Mouse (Mus musculus) G1E-ER4 (cell line): ENCODE data around the gene D8Ertd738e. TPM values are rescaled to one million over a fixed set of nuclear protein-coding genes. Genes with fewer than 3 reads are reported as not detected.

Source experiments
- GATA1 ChIP-seq: IDR thresholded peaks from one replicate; pipeline ENCODE4 v1.8.0; 2012; ENCODE audit warnings: low read length, inconsistent platforms
- polyA plus RNA-seq: library from polyadenylated mRNA; stranded (reverse); fragments of >175 nt; gene quantifications from 2 replicates; pipeline ENCODE4 v1.2.3, GENCODE M21; 2012

Gene D8Ertd738e
- polyA plus RNA-seq, result 251 and 389 TPM in 2 replicates

DNA sequence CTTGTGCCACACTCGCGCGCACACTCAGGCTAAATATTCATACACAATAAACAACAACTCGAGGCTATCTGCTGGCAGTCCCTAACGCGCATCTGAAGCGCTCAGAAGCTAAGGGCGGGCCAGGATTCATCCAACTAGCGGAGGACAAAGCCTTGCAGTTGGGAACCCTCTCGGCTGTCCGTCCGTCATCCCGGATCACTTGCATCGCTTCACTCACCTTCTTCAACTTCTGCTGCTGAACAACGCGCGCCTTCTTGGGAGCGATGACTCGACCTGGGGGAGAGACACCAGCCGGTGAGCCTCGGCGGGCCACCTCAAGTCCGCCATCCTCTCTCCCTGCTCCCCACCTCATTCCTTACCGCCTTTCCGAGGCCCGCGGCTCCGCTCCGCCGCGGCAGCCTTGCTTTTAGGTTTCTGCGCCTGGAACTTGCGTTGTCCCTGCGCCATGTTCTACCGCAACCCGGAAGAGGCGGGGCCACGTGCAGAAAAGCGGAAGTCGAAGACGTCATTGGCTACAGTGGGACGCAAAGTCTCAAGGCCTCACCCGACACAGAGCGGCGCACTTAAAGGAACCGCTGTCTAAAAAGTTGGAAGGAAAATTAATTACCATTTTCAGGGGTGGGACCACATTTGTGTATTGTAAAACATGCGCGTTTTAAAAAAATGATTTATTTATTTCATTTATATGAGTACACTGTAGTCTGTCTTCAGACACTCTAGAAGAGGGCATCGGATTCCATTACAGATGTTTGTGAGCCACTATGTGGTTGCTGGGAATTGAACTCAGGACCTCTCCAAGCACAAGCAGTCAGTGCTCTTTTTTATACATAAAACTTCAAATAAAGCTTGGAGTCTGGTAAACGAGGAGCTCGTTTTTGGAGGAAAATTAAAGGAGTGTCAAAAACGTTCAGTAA lies at the start of gene D8Ertd738e:
Gene D8Ertd738e, minus strand, starts transcription at position 463 of the 914 bp plus-strand sequence.
- TF ChIP-seq GATA1, result no peak

DNA sequence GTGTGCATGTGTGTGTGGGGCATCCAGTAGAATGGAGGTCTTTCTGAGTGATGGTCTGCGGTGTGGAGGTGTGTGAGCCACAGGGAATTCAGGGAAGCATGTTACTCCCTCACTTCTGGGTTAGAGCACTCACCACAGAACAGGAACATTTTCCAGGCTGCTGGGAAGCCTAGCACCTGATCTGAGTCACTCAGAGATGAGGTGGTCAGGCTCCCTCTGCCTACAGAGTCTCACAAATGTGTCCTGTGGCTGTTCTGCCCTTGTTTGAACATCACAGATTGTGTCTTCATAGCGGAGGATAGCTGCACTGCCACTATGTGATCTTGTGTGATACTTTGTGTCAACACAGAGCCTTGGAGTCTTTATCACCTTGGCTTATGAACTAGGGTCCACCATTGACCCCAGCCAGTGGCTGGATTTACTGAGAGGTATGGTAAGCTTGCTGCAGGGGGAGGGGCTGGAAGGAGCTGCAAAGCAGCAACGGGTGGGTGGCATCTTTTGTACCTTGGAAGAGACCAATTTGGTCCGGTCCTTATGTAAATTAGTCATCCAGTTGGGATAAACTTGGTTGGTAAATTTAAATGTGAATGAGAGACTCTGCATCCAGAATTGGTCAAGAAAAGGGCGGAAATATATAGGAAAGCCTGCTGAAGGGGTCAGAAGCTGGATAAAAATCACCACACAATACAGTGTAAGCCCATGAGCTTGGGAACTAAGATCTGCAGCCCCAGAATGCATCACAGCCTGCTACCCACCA lies 47.7 kb upstream of the D8Ertd738e start:
- no peak for TF ChIP-seq GATA1

DNA sequence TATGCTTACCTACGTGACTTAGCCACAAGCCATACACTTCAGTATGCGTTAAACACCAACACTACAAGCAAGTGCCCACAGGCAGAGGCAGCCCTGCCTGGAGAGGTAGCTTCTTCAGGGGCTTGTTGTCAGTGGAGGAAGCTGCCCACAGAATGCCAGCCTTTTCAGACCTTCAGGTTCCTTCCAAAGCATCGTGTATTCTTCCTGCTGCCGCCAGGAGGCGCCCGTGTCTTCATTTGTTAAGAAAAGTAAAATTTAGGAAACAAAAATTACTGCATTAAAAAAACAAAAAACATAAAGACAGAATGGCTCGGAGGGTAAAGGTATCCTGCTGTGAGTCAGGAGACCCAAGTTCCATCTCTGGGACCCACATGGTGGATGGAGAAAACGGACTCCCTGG lies 42.2 kb upstream of the D8Ertd738e start:
- no peak for TF ChIP-seq GATA1

DNA sequence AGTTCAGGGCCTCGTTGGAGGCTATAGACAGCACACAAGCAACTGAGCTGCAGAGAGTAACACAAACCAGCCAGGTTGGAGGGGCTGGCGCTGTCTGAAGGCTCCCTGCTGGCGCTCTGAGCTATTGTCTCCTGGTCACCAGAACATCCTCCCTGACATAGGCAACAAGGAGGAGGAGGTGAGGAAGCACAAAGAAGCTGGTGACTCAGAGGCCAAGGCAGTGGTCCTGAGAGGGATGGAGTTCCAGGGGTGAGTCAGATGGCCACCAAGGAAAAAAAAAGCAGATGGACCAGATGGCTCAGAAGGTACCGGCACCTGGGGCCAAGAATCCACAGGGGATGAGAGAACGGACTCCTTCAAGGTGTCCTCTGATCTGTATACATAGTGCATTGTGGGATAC lies 41.6 kb upstream of the D8Ertd738e start:
- TF ChIP-seq GATA1, result no peak

DNA sequence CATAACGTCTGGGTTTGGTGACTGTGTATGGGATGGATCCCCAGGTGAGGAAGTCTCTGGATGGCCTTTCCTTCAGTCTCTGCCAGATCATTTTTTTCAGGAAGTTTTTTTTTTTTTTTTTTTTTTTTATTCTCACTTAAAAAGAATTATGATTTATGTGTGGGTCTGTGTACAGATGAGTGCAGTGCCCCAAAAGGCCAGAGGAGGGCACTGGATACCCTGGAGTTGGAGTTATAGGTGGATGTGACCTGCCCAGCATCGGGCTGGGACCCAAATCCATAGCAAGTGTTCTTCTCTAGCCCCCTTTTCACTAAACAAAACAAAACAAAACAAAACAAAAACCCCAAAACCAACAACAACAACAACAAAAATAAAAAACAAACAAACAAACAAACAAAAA lies 39.4 kb upstream of the D8Ertd738e start:
- no peak for TF ChIP-seq GATA1

DNA sequence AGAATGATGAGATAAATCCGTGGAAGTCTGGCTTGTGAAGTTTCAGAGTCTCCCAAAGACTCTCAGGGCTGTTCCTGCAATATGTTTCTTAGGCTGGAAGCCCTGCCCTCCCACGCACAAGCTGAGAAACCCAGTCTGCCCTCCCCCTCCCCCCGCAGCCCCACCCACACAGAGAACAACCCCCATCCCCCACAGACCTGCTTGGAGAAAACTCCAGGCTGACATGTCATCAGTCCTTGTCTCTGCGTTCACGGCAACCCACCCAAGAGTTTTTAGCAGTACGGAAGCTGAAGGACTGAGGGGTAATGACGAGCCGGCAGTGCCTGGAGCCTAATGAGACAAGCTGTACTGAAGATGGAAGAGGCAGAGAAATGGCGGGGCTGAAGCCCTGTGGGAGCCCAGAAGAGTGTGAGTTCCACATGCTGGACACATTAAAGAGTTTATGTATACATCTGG lies 35.1 kb upstream of the D8Ertd738e start:
- no peak for TF ChIP-seq GATA1

DNA sequence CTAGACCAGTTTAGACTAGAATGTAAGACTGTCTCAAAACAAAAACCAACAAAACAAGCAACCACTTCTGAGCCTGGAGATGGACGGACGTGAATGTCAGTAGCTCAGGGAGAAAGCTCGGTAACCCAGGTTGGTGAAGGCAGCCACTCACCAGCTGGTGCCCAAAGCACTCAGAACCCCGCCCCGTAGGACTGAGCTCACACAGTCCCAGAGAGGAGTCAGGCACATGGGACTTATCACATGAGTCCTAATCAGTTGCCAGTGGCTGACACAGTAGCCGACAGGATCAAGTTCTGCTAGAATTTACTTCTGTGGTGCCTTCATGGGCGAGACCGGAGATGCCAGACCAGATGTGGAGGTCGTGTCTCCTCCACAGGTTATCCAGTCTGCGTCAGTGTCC lies 31.3 kb upstream of the D8Ertd738e start:
- no peak for TF ChIP-seq GATA1

DNA sequence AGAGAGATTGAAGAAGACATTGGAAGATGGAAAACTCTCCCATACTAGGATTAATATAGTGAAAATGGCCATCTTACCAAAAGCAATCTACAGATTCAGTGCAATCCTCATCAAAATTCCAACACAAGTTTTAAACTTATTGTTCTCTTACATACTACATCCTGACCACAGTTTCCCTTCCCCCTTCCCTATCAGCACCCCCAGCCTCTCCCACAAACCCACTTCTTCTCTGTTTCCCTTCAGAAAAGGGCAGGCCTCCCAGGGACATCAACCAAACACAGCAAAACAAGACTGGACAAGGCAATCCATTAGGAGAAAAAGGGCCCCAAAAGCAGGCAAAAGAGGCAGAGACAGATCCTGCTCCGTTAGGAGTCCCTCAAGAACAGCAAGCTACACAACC lies 26.9 kb upstream of the D8Ertd738e start:
- TF ChIP-seq GATA1, result no peak

DNA sequence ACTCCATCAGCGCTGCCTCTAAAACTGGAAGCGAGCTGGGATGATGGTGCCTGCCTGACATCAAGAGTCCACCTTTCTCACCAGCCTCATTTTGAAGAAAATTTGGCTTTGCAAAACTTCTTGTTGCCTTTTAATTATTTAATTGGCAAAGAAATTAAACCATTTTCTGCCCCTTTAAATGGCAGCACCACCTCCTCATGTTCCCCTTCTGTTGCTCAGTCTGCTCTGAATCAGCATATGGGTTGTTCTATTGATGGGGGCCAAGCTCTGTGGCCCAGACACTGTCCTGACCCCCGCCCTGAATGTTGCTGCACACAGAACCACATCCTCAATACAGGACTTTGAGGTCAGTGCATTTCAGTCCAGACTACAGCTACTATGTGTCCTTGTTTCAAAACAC lies 24.4 kb upstream of the D8Ertd738e start:
- TF ChIP-seq GATA1, result no peak

DNA sequence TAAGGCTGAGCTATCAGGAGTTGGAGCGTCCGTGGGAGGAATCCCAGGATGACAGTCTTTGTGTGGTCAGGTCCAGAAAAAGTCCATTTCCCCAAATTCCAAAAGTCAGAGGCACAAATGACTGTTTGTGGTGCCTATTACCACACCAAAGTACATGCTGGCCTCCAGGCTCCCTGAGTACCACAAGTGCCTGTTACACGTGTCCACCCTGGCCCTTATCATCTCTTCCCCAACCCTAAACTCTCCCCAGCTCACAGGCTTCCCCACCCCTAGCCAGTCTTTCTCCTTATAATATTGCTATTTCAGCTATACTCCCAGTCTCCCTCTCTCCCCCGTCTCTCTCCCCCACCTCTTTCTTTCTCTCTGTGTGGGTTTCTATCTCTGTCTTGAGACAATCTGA lies 22.8 kb upstream of the D8Ertd738e start:
- TF ChIP-seq GATA1, result no peak

DNA sequence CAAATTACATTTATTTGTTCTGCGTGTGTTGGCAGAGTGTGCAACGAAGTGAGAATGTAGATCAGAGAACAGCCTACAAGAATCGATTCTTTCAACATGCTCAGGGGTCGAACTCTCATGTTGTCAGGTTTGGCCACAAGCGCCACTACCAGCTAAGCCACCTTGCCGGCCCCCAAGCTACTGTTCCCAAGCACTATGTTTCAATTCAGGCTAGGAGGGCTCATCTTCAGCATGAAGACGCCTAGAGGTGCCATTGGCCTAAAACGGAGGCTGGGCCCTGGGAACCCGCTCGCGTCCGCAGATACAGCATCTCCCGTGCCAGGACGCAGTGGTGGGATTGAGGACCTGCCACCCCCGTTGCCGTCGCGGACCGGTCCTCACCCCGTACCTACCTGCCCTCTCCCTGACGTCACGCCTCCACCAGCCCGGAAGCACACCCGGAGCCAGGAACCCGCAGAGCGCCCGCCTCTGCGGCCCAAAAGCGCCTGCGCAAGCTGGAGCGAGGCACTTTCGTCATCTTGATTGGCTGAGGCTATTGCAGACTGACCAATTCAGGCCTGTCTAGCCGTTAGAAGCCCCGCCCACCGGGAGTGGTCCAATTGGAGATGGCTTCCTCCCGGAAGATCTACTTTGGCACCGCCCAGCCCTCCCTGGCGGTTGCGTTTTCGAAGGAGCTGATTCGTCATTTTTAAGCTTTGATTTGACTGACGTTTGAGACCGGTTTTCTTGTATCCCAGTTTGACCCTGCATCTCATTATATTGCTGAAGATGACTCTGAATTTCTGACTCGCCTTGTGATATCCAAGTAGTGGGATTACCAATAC lies 20.6 kb upstream of the D8Ertd738e start, which contains the start of gene Ccdc130:
Gene Ccdc130, minus strand, starts transcription at position 431 of the 824 bp plus-strand sequence.
- TF ChIP-seq GATA1, result no peak

DNA sequence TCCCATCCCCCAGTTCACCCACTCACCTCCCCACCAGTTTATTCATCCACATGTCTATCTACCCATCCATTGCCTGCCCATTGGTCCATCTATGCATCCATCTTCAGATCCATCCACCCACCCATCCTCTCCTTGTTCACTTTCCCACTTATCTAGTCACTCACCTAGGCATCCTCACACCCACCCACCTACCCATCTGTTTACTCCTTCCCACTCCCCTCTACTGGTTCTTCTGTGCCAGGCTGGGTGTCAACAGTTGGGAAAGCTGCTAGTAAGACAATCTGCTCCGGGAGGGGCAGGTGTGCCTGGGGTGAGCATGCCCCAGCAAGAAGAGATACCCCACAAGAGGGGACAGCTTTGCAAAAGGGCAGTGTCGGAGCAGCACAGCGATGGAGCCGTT lies 11.6 kb upstream of the D8Ertd738e start:
- no peak for TF ChIP-seq GATA1

DNA sequence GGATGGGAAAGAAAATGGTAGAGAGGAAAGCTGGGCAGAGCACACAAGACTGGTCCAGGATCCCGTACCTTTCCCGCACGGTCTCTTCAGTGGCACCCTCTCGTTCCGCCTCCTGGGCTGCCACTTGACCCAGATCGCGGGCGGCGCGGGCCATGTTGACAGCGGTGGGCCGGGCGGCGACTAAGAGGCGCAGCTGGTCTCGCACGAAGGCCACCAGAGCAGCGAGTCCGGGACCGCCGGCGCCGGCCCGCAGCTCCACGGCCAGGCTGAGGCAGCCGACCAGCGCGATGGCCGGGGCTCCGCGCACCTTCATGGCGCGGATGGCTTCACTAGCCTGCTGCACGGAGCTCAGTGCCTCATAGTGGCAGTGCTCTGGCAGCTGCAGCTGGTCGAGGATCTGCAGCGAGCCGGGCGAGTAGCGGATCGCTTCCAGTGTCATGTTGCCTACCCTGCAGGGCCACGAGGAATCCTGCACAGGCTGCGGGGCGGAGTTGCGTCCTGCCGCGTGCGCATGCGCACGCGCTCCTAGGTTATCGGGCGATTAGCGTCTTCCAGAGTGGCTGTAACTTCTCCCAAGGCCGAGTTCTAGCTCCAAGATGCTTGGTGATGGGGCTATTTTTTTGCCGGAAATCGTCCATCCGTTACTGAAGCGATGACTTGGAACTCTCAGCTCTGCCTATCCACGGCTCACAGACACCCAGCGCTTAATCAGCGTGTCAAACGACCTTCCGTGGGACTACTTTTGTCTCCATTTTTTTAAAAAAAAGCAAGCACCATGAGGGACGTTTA lies 7.5 kb upstream of the D8Ertd738e start, which contains the start of gene Mri1:
Gene Mri1, minus strand, starts transcription at position 505 of the 789 bp plus-strand sequence.
- TF ChIP-seq GATA1, result no peak

DNA sequence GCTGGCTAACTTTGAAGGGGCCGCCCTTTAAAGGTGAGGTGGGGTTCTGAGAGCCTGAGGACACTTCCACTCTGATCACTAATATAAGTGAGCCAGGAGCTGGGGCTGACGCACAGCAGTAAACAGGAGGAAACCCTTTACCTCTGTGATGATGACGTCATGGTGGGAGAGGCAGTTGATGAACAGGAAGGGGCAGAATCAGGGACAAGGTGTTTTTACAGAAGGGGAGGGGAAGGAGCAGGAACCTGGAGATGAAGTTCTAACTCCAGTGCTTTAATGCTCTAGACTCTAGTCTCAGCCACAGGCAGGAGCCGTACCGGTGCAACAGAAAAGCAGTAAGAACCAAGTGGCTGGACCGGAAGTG lies 6.9 kb upstream of the D8Ertd738e start:
- no peak for TF ChIP-seq GATA1

DNA sequence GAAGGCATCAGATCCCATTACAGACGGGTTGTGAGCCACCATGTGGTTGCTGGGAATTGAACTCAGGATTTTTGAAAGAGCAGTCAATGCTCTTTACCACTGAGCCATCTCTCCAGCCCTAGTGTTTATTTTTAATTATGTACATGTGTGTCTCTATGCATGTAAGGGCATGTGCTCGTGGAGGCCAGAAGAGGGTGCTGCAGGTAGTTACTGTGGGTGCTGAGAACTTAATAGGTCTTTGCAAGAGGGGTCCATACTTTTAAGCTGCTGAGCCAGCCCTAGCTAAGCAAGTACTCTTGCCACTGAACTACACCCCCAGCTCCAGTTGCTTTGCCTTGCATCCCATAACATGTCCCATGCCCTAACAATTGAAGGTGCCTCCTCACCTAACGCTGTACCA lies 6.3 kb upstream of the D8Ertd738e start:
- TF ChIP-seq GATA1, result no peak

DNA sequence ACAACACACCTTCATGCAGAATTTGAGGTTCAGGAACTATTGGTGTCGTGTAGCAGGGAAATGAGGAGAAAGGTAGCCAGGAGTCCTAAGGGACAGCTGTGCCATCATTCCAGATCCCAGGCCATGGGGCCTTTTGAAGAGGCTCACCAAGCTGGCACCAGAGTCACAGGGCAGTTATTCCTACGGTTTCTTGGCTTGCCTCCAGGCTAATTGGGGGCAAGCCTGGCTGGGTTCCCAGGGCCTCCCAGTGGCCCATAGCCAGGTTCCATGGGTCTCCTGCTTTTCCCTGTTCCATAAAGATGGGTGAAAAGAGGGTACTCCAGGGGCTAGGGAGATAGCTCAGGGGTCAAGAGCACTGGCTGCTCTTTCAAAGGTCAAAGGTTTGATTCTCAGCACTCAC lies 7.7 kb downstream of the D8Ertd738e start:
- TF ChIP-seq GATA1, result no peak
